Mouse (Mus musculus): ENCODE data around the gene Filip1l. TPM values are rescaled to one million over a fixed set of nuclear protein-coding genes. Genes with fewer than 3 reads are reported as not detected.
A peak's percentile ranks its signal among the peaks of the same experiment; 100 is the strongest.

Filip1l gene
- total RNA-seq, 2 experiments from 2014 or later, result 2.9 to 4.0 TPM

- DNase-seq, result no peak
Measured at GRCm38 (mm10) chr16:57534365-57534764, 181.5 kb downstream of the Filip1l start.

- DNase-seq, result no peak
Measured at GRCm38 (mm10) chr16:57534811-57535210, 181.9 kb downstream of the Filip1l start.

GRCm38 (mm10) chr16:57536511-57536910 is 183.6 kb downstream of the Filip1l start:
- no peak for DNase-seq

- DNase-seq, result no peak
Measured at GRCm38 (mm10) chr16:57543243-57543642, 190.3 kb downstream of the Filip1l start.

GRCm38 (mm10) chr16:57544441-57544840 is 191.5 kb downstream of the Filip1l start:
- DNase-seq, result no peak

GRCm38 (mm10) chr16:57546355-57546754 is 193.5 kb downstream of the Filip1l start:
- no peak for DNase-seq

GRCm38 (mm10) chr16:57548608-57549007 is 195.7 kb downstream of the Filip1l start:
- no peak for DNase-seq

DNA sequence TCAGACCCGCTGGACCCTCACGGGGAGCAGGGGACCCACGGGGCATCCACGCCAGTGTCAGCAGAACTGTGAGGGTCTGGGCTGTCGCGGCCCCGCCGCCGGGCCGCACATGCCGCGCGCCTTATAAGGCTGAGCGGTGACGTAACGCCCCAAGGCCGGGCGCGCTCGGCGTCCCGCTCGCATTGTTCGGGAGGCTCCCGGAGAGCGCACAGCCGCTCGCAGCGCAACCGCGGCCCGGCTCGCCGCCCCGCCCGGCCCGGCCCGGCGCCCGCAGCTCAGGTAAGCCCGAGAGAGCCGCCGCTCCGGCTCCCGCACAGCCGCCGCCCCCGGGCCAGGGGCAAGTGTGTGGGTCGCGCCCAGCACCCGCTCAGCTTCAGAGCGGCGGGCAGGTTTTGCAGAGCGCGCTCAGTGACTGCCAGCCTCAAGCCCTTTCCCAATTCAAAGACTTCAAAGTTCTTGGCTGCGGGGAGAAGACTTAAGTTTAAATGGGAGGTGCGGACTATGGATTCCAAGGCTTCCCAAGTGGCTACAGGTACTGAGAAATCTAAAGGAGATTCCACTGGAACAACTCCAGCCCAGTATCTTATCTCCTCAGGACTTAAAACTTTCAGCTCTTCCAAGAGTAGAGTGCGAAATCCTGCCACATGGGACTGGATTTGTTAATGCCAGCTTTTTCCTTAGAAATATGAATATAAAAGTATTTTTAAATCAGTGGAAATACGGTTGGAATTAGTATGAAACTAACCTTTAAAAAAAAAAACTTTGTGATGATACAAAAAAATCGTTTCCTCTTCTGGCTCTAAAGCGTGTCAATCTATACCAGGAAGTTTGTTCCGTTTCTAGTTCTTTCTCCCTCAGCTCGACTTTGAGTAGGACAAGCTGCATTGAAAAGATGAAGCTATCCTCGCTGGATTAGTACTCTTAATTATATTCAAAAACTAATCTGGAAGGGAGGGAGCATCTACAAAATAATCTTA is 196.5 kb downstream of the Filip1l start:
- DNase-seq, result peak; percentile 46 to 50

DNA sequence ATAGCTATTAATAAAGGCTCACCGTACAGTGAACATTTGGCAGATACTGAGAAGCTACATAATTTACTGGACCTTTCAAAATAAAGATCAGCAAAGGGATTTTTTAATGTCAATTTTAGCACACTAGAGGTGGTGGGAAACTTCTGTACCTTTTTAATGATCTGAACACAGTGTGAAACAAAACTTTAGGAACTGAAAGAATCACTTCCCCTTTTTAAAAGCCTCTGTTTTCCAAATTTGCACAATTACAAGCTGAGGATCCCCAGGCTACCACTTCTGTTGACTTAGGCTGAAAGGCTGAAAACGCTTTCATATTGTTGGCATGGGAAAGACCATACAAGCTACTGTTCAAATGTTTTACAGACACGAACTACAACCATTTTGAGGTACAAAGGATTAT is 197.2 kb downstream of the Filip1l start:
- DNase-seq, result no peak

GRCm38 (mm10) chr16:57550817-57551216 is 197.9 kb downstream of the Filip1l start:
- no peak for DNase-seq

DNA sequence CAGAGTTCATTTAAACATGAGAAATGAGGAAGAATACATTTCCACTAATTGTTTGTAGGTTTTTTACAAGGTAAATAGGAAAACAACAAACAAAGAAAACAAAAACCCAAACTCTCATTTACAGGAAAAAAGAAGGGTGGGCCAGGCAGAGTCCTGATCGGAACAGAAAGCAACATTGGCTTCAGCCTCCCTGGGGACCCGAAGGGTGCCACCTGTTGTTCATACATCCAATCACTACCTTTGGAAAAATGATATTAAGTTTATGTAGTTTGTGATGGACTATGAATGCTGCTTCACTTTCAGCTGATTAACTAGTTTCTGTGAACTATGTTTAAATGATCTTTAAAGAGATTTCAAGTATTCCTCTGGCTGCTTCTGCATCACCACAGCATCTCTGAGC is 198.7 kb downstream of the Filip1l start:
- no peak for DNase-seq

- no peak for DNase-seq
Measured at GRCm38 (mm10) chr16:57552709-57553108, 199.8 kb downstream of the Filip1l start.

GRCm38 (mm10) chr16:57553235-57553634 is 200.3 kb downstream of the Filip1l start:
- DNase-seq, result no peak

- no peak for DNase-seq
Measured at GRCm38 (mm10) chr16:57554886-57555400, 202.1 kb downstream of the Filip1l start.

- DNase-seq, result no peak
Measured at GRCm38 (mm10) chr16:57555667-57556066, 202.8 kb downstream of the Filip1l start.

- DNase-seq, result no peak
Measured at GRCm38 (mm10) chr16:57556244-57556643, 203.4 kb downstream of the Filip1l start.

GRCm38 (mm10) chr16:57558258-57558657 is 205.4 kb downstream of the Filip1l start:
- no peak for DNase-seq

DNA sequence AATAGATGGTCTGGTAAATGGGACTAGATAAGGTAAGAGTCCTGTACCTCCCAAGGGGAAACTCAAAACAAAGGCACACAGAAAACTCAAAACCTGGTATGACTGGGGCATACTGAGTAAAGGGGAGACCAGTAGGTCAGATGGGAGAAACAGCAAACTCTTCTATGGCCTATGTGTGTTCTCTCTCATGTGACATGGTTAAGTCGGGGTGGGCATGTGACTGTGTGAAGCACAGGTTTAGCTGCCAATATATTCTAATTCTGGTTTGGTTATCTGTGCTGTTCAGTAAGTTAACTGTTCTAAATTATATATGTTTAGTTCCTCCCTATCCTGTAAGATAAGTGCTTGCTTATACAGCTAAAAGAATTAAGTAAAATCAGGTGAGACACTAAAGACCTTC is 207.3 kb downstream of the Filip1l start:
- DNase-seq, result no peak

DNA sequence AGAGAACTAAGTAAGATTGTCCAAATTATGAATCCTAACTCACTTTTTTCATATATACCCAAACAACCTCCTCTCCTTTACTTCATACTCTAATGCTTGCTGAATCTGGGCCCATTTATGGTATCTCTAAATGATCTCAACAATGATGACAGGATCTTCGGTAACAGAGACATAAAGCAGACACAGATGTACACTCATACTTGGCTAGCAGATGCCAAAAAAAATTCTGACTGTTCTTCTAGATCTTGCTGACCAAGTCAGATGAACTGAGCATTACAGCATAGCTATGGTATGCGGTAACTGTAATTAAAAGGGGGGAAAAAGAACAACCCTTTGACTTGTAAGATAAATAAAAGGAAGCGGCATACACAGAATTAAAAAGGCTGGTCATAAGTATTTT is 210.6 kb downstream of the Filip1l start:
- no peak for DNase-seq

GRCm38 (mm10) chr16:57564807-57565206 is 211.9 kb downstream of the Filip1l start:
- DNase-seq, result no peak

GRCm38 (mm10) chr16:57566215-57566614 is 213.3 kb downstream of the Filip1l start:
- DNase-seq, result no peak

- no peak for DNase-seq
Measured at GRCm38 (mm10) chr16:57568648-57569404, 215.9 kb downstream of the Filip1l start.

DNA sequence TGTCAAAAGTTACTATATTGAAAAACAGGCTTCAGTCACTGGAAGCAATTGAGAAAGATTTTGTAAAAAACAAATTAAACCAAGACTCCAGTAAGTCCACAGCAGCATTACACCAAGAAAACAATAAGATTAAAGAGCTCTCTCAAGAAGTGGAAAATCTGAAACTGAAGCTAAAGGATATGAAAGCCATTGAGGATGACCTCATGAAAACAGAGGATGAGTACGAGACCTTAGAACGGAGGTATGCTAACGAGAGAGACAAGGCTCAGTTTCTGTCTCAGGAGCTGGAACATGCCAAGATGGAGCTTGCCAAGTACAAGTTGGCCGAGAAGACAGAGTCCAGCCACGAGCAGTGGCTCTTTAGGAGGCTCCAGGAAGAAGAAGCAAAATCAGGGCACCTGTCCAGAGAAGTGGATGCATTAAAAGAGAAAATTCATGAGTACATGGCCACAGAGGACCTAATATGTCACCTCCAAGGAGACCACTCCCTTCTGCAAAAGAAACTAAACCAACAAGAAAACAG is 218.0 kb downstream of the Filip1l start:
- DNase-seq, result no peak

All from layer of hippocampus, postnatal 36 days (tissue).